Mouse (Mus musculus): ENCODE results near the gene Slc6a13. TPM values are rescaled to one million over a fixed set of nuclear protein-coding genes. Genes with fewer than 3 reads are reported as not detected.

Gene Slc6a13
- total RNA-seq, 2 experiments from 2014 or later, result 20.4 to 26.4 TPM

DNA sequence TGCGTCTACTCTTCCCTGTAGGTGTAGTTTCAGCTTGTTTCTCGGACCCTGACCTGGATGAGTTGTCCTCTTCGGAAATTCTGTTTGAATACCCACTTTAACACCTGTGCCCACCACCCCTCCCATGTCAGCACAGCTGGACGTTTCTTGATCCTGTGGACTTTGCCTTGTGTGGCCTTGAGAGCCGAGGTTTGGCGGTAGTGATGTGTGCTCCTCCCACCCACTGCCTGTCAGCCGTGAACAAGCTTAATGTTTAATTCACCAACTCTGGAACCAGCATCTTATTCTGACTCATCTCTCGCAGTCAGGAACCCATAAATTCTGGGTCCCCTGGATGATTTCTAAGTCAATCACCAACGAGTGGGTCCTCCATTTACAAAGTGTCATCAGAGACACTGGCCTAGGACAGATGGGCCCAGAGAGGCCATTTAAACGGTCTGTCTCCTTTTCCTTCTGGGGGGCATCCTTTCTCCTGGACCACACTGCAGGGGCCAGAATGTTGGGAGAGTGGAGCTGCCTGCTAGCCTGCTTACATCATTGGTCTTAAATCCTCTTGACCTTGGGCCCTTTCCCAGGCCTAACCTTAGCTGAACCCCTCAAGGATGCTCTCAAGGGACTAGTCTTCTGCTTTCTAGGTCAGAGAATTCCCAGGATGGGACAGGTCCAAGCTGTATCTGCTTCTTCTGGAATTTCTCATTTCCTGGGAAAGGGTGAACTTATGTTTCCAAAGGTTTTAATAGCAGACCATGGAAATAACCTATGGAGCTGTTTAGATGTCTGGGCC is 71.4 kb downstream of the Slc6a13 start:
- no peak for DNase-seq (ENCODE audit: low spot score in 2 of 2)

DNA sequence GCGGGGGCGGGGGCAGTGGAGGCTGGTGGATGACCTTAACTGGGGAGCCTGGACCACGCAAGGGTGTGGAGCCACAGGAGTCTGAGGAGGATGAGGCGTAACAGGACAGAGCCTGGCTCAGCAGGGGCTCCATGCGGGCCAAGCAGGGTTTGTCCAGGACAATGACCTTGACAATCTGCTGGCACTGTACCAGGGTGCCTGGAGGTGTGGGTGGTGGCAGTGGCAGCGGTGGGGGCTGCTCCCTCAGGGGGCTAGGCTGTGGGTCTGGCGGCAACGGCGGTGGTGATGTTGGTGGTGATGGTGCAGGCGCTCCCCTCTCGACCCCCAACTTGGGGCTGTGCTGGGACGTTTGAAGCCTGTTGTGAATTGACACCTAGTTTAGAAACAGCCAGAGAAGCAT is 76.1 kb downstream of the Slc6a13 start:
- no peak for DNase-seq (ENCODE audit: low spot score in 2 of 2)

DNA sequence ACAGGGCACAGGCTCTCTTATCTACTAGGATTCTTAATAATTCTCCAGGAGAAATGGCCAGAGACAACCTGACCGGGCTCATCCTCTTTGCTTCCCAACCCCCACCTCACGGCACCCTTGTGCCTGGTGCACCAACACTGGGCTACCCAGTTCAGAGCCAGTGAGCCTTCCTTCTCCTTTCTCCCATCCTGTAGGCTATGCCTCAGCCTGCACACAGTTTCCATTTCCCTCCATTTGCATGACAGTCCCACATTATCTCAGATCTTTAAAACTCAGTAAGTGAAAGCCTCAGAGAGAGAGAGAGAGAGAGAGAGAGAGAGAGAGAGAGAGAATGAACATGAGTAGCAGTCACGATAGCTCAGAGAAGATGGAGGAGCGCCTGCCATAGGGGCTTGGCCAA is 78.2 kb downstream of the Slc6a13 start:
- no peak for DNase-seq (ENCODE audit: low spot score in 2 of 2)

DNA sequence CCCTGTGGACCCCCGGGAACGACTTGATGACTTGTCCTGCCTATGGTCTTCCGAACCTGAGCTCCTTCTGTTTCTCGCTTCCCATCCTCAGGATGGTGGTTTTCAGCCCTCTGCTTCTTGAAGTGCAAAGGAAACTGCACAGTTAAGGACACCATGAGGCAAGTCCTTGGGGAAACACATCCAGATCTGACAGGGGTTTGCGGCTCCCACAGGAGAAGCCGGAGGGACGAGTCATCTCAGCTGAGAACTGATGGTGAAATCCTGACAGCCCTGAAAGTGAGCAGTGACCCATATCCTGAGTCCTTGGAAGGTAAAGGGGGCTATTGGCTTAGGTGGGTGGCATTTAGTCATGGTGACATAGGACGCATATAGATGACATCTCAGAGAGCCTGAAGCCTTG is 80.5 kb downstream of the Slc6a13 start:
- no peak for DNase-seq (ENCODE audit: low spot score in 2 of 2)

DNA sequence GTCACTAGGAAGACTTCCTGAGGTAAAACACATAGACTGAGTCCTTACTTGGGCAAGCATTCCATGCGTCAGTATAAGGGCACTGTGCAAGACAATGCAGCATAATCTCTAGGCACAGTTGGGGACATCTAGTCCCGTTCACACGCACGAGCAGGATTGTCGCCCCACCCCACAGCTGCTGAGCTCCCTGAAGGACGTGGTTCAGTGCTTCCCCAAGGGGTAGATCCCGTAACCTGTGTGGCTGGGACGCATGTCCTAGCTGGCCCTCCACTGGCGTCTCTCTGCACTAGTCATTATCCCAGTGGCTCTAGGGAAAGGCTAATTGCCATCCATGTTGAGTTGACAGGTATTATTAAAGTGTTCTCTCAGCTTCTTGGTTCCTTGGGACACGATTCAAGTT is 82.0 kb downstream of the Slc6a13 start:
- no peak for DNase-seq (ENCODE audit: low spot score in 2 of 2)

DNA sequence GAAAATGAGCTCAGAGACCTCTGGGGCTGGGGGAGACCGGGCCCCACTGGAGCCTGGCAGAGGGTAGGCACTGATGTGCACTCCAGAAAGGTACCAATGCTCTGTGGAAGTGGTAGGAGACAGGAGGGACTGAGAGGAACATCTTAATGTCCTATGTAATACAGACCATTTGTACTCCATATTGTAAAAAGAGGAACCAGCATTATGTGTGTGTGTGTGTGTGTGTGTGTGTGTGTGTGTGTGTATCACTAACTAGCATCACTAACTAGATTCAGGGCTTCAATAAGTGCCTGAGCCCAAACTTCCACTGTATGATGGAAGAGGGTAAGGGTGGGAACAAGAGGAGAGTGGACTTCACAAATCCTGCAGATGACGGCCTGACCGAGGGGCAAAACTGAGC is 85.4 kb downstream of the Slc6a13 start:
- no peak for DNase-seq (ENCODE audit: low spot score in 2 of 2)

Small RNA genes within 50 kb of the gene (microRNA-seq; reads per million reads assigned to microRNA genes)
- not detected for gene Gm24855

Other genes starting within 250 kb of the Slc6a13 start
- 100 to 1,000 TPM in 1 of 2 experiments, 10 to 100 TPM in 1; 99.9 to 103 TPM for gene Mical3, start 169.2 kb upstream of the Slc6a13 start, total RNA-seq (2021)
- gene Pex26, start 116.6 kb upstream of the Slc6a13 start, total RNA-seq (2021), result 1 to 10 TPM; 5.8 to 6.1 TPM
- 10 to 100 TPM; 26.4 to 36.8 TPM for gene Tuba8, start 89.5 kb upstream of the Slc6a13 start, total RNA-seq (2021)
- 1 to 10 TPM; 1.0 to 1.2 TPM for gene Usp18, start 54.3 kb upstream of the Slc6a13 start, total RNA-seq (2021)
- under 1 TPM; 0.10 to 0.54 TPM for gene Slc6a12, start 42.8 kb downstream of the Slc6a13 start, total RNA-seq (2021)
- gene Iqsec3, start 173.5 kb downstream of the Slc6a13 start, total RNA-seq (2021), result 10 to 100 TPM; 11.2 to 12.4 TPM